Mouse (Mus musculus): Measurements from ENCODE around the gene Gm45785.

GRCm38 (mm10) chr7:140848591-140848990, 7.5 kb downstream of the Gm45785 start:
- no peak for TF ChIP-seq CTCF (IDR thresholded peaks at IDR 0.05)
- TF ChIP-seq EP300 (IDR thresholded peaks at IDR 0.05): no peak

Measured in lung, postnatal 0 days (tissue).